Mouse (Mus musculus): Measurements from ENCODE around the gene Nos3. TPM values are rescaled to one million over a fixed set of nuclear protein-coding genes. Genes with fewer than 3 reads are reported as not detected.

Gene Nos3
- total and polyA plus RNA-seq, 3 experiments = 0.30 to 0.36 (median 0.31) TPM

DNA sequence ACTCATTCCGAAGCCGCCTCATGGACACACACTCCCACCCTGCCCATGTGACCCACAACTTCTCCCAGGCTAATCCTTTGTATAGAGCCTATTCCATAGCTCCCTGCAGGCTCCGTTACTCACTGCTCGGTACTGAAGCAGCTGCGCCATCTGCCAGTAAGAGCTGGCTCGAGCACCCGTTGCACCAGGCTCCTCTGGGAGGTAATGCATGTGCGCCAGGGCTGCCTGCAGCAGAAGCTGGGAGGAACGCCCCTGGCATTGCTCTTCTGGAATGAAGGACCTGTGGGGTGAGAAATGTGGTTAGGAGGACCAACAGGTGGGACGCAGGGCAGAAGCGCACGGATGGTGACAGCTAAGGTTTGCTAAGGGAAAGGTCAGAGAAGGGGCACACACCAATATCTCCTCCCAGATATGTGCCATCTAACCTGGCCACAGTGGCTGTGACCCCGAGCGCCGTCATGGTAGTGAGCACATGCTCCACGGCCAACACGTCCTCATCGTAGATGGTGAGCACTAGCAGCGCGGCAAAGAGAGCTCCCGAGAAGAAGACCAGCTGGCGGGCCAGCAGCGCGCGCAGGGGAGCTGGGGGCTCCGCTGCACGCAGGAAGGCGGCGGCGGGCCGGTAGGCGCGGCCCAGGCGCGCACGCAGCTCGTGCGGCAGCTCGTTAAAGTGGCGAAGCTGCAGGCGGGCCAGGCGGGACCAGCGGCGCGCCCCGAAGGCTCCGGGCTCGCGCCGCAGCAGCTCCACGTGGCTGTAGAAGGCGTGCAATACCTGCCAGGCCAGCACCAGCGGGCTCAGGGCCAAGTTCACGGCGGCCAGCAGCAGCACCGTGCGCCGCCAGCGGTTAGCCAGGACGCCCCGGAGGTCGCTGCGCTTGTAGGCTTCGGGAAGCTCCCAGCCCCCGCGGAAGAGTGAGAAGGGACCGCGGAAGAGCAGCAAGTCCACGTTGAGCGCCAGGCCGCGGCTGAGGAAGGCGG is 22.9 kb downstream of the Nos3 start:
- no peak for TF ChIP-seq MAZ (IDR thresholded peaks at IDR 0.05; ENCODE audit: low read depth, low read length)
- TF ChIP-seq MYC (IDR thresholded peaks at IDR 0.05; ENCODE audit: low read depth, low read length) = no peak
- TF ChIP-seq ZNF384 (IDR thresholded peaks at IDR 0.05; ENCODE audit: low read depth, low read length) = no peak
- TF ChIP-seq JUN (IDR thresholded peaks at IDR 0.05; ENCODE audit: insufficient read depth, low read depth, low read length) = no peak
- no peak for TF ChIP-seq TCF12 (IDR thresholded peaks at IDR 0.05; ENCODE audit: low read depth, low read length)
- TF ChIP-seq CHD1 (IDR thresholded peaks at IDR 0.05; ENCODE audit: low read depth, low read length) = no peak
- no peak for TF ChIP-seq HCFC1 (IDR thresholded peaks at IDR 0.05; ENCODE audit: low read depth, low read length)
- no peak for TF ChIP-seq USF1 (IDR thresholded peaks at IDR 0.05; ENCODE audit: low read depth, low read length)
- no peak for TF ChIP-seq MXI1 (IDR thresholded peaks at IDR 0.05; ENCODE audit: low read depth, low read length)
- TF ChIP-seq JUND (conservative IDR thresholded peaks at IDR 0.05; ENCODE audit: low read depth, low read length) = no peak
- no peak for TF ChIP-seq KAT2A (IDR thresholded peaks at IDR 0.05; ENCODE audit: insufficient replicate concordance, low read length)
- TF ChIP-seq ZC3H11A (IDR thresholded peaks at IDR 0.05; ENCODE audit: low read depth, low read length) = no peak
- TF ChIP-seq MAX (IDR thresholded peaks at IDR 0.05; ENCODE audit: low read length) = no peak
- TF ChIP-seq POLR2A (IDR thresholded peaks at IDR 0.05; ENCODE audit: low read depth, low read length) = no peak
- Histone ChIP-seq H3K36me3 (replicated peaks in 1 of 2; ENCODE audit: control insufficient read depth in 1 of 2, insufficient read depth in 1 of 2, low read length in 1 of 2) (no peaks in the 10 kb centered on the region), H3K4me3 (replicated peaks in 1 of 3; ENCODE audit: low read depth in 2 of 3, low read length in 2 of 3, poor library complexity in 1 of 3) (no peak overlapping the region), H3K79me2 (replicated peaks; ENCODE audit: control insufficient read depth, extremely low read depth, insufficient read depth, poor library complexity, severe bottlenecking) (no peaks in the 10 kb centered on the region), H3K4me1 (ENCODE audit: control insufficient read depth in 1 of 2, insufficient read depth in 2 of 2) (peaks cover 20 to 56% of the 10 kb centered on the region in 2 experiments), H3K27ac (ENCODE audit: insufficient read depth, low read depth) (no peak overlapping the region), H3K9me3 (replicated peaks; ENCODE audit: low read length) (peaks cover 11% of the 10 kb centered on the region), H3K9ac (ENCODE audit: insufficient read depth, low read depth) (no peak overlapping the region), H3K27me3 (replicated peaks) (no peaks in the 10 kb centered on the region), H3K4me2 (ENCODE audit: insufficient read depth, low read depth, poor library complexity, severe bottlenecking) (no peak overlapping the region)
- dilution Hi-C loops (cut with MboI; ENCODE audit: extremely low pct_ligation_motif_present, extremely low pct_unique_long_range_greater_than_20kb, low sequenced_read_pairs) = no loop called here
- in situ Hi-C loops (cut with MboI; ENCODE audit: low pct_ligation_motif_present, low pct_unique_long_range_greater_than_20kb, low sequenced_read_pairs) = no loop called here
- DNase-seq (ENCODE audit: extremely low read depth) = no peak

DNA sequence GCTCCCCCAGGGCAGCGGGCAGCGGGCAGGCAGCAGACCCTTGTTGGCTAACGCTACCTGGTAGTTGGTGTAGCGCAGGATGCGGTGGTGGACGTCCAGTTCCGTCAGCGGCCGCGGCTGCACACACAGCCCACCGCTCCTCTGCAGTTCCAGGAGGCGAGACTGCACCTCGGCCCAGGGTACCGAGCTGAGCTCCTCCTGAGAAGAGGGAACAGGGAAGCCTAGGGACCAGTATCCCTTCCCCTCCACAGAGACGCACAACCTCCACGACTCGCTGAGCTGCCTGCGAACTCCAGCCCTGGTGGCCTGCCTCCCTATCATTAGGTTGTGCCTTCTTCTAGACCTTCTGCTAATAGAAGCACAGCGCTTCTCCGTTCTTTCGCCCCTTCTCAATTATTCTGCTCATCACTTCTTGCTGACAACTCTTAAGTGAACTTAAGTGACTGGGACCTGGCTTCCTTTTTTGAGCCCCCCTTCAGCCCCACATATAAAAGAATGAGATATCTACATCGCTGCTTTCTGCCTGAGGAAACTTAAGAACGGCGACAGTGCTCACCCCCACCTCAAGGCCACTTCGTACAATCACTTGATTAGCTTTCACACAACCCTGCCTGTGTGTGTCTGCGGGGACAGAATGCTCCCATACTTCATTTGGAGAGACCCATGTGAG is 23.8 kb downstream of the Nos3 start:
- dilution Hi-C loops (cut with MboI; ENCODE audit: extremely low pct_ligation_motif_present, extremely low pct_unique_long_range_greater_than_20kb, low sequenced_read_pairs) = no loop called here
- in situ Hi-C loops (cut with MboI; ENCODE audit: low pct_ligation_motif_present, low pct_unique_long_range_greater_than_20kb, low sequenced_read_pairs) = no loop called here
- no peak overlapping the region for H3K27ac ChIP-seq (ENCODE audit: insufficient read depth, low read depth)

More for the DNA sequence above, 23.8 kb downstream of the Nos3 start:
- Histone ChIP-seq H3K36me3 (replicated peaks in 1 of 2; ENCODE audit: control insufficient read depth in 1 of 2, insufficient read depth in 1 of 2, low read length in 1 of 2) (no peaks in the 10 kb centered on the region), H3K4me2 (ENCODE audit: insufficient read depth, low read depth, poor library complexity, severe bottlenecking) (no peak overlapping the region), H3K79me2 (replicated peaks; ENCODE audit: control insufficient read depth, extremely low read depth, insufficient read depth, poor library complexity, severe bottlenecking) (no peaks in the 10 kb centered on the region), H3K9ac (ENCODE audit: insufficient read depth, low read depth) (no peak overlapping the region), H3K9me3 (replicated peaks; ENCODE audit: low read length) (peaks cover 11% of the 10 kb centered on the region), H3K27me3 (replicated peaks) (no peaks in the 10 kb centered on the region), H3K4me1 (ENCODE audit: control insufficient read depth in 1 of 2, insufficient read depth in 2 of 2) (peaks cover 18 to 57% of the 10 kb centered on the region in 2 experiments), H3K4me3 (replicated peaks in 1 of 3; ENCODE audit: low read depth in 2 of 3, low read length in 2 of 3, poor library complexity in 1 of 3) (no peak overlapping the region)
- no peak for DNase-seq (ENCODE audit: extremely low read depth)
- no peak for TF ChIP-seq KAT2A (IDR thresholded peaks at IDR 0.05; ENCODE audit: insufficient replicate concordance, low read length)
- TF ChIP-seq MAZ (IDR thresholded peaks at IDR 0.05; ENCODE audit: low read depth, low read length) = no peak
- TF ChIP-seq RAD21 (IDR thresholded peaks at IDR 0.05; ENCODE audit: low read depth, low read length) = no peak
- no peak for TF ChIP-seq EP300 (IDR thresholded peaks at IDR 0.05; ENCODE audit: low read length)
- TF ChIP-seq USF1 (IDR thresholded peaks at IDR 0.05; ENCODE audit: low read depth, low read length) = no peak
- TF ChIP-seq MYC (IDR thresholded peaks at IDR 0.05; ENCODE audit: low read depth, low read length) = no peak
- TF ChIP-seq CHD2 (IDR thresholded peaks at IDR 0.05; ENCODE audit: low read length) = no peak
- TF ChIP-seq USF2 (conservative IDR thresholded peaks at IDR 0.05; ENCODE audit: low read depth, low read length) = no peak
- TF ChIP-seq JUND (conservative IDR thresholded peaks at IDR 0.05; ENCODE audit: low read depth, low read length) = no peak

Measured in CH12.LX (cell line).